Mouse (Mus musculus): ENCODE results near the gene Macf1. TPM values are rescaled to one million over a fixed set of nuclear protein-coding genes. Genes with fewer than 3 reads are reported as not detected.

Gene Macf1
- 74.3 and 90.1 TPM in 2 replicates for polyA plus RNA-seq (2012; ENCODE audit: insufficient read depth, insufficient read length, missing spikeins)

DNA sequence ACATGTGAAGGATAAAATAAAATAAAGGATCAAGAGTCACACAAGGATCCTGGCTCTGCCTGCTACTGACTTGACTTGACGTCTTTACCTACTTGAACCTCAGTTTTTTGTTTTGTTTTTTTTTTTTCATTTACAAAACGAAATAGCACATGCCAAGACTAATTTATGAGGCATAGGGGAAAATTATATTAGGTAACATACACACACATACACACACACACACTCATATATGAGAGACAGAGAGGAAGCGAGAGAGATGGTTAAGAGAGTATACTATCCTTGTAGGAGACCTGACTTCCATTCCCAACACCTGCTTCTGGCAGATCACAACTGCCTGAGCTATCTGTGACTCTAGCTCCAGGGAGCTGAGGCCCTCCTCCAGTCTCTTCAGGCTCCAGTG is at the start of gene Macf1:
Gene Macf1, minus strand, starts transcription at position 101 of the 400 bp plus-strand sequence.
- peaks cover 2% of the 10 kb centered on the region; the same call in 1 of the 2 replicates for H3K4me1 ChIP-seq (ENCODE audit: control insufficient read depth, insufficient read depth, insufficient read length, low read length)
- no peak within 1 kb of the TSS for H3K27ac ChIP-seq (replicated peaks; ENCODE audit: low read depth, low read length)
- H3K4me3 ChIP-seq (ENCODE audit: insufficient read depth, low read depth, low read length), result no peak within 1 kb of the TSS

DNA sequence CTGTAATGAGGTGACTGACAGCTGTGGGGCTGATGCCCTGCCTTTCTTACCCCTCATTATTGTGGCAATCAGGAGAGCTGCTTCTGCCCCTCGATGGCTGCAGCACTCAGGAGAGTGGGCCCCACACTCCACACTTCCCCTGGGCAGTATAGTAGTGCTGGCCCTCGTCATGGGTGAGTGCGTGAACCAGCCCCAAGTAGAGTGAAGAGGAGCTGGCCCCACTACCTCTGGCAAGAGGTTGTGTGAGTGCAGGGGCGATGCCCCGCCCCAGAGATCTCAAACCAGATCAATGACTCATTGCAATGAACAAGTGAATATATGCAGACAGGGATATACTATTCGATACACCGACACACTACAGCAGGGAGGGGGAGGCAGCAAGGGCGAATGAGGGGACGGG is 49.4 kb upstream of the Macf1 start:
- H3K4me3 ChIP-seq (ENCODE audit: insufficient read depth, low read depth, low read length), result no peak overlapping the region
- H3K4me1 ChIP-seq (ENCODE audit: control insufficient read depth, insufficient read depth, insufficient read length, low read length), result no peaks in the 10 kb centered on the region
- H3K27ac ChIP-seq (replicated peaks; ENCODE audit: low read depth, low read length), result no peak overlapping the region

DNA sequence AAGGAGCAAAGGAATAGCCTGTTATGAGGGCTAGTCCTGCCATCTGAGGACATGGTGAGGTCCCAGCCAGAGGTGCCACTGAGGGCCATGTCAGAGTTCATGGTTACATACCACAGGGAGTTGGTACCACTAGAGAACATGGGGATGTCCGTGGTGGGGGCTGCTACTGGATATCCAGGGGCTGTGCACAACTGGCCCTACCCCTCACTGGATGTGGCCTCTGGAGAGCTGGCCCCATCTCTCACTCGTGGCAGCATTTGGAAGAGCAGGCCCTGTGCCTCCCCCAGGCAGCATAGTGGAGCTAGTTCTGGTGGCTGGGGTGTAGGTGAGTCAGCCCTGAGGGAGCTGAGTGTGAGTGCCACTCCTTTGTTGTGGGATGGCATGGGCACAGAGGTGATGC is 48.8 kb upstream of the Macf1 start:
- Histone ChIP-seq H3K4me1 (ENCODE audit: control insufficient read depth, insufficient read depth, insufficient read length, low read length) (no peaks in the 10 kb centered on the region), H3K27ac (replicated peaks; ENCODE audit: low read depth, low read length) (no peak overlapping the region), H3K4me3 (ENCODE audit: insufficient read depth, low read depth, low read length) (no peak overlapping the region)

- H3K4me1 ChIP-seq (ENCODE audit: control insufficient read depth, insufficient read depth, insufficient read length, low read length), result no peaks in the 10 kb centered on the region
- no peak overlapping the region for H3K27ac ChIP-seq (replicated peaks; ENCODE audit: low read depth, low read length)
- H3K4me3 ChIP-seq (ENCODE audit: insufficient read depth, low read depth, low read length), result no peak overlapping the region
Measured at GRCm38 (mm10) chr4:123732163-123732910, 48.2 kb upstream of the Macf1 start.

GRCm38 (mm10) chr4:123721761-123722160 is 37.6 kb upstream of the Macf1 start:
- Histone ChIP-seq H3K27ac (replicated peaks; ENCODE audit: low read depth, low read length) (no peak overlapping the region), H3K4me3 (ENCODE audit: insufficient read depth, low read depth, low read length) (no peak overlapping the region), H3K4me1 (ENCODE audit: control insufficient read depth, insufficient read depth, insufficient read length, low read length) (no peaks in the 10 kb centered on the region)

DNA sequence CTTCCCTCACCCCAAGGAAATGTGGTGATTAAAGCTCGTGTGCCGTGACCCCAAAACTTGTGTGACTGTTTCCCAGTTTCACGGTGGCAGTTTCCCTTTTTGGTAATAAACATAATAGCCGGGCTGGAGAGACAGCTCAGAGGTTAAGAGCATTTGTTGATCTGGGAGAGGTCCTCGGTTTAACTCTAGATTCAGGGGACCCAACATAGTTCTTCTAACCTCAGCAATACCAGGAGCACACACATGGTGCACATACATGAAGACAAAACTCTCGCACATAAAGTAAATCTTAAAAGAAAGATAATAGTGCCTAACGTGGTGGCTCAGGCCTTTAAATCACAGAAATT is 34.2 kb upstream of the Macf1 start:
- Histone ChIP-seq H3K4me1 (ENCODE audit: control insufficient read depth, insufficient read depth, insufficient read length, low read length) (no peaks in the 10 kb centered on the region), H3K4me3 (ENCODE audit: insufficient read depth, low read depth, low read length) (peak overlapping the region; percentile 68), H3K27ac (replicated peaks; ENCODE audit: low read depth, low read length) (peak overlapping the region; percentile 98)

- peak within 1 kb of the TSS; percentile 98 for H3K27ac ChIP-seq (replicated peaks; ENCODE audit: low read depth, low read length)
- H3K4me1 ChIP-seq (ENCODE audit: control insufficient read depth, insufficient read depth, insufficient read length, low read length), result no peaks in the 10 kb centered on the region
- H3K4me3 ChIP-seq (ENCODE audit: insufficient read depth, low read depth, low read length), result peak within 1 kb of the TSS; percentile 88
Measured at GRCm38 (mm10) chr4:123717574-123718433, 33.6 kb upstream of the Macf1 start, which contains the start of gene Ndufs5. Gene Ndufs5, minus strand, starts transcription at chr4:123718202.

DNA sequence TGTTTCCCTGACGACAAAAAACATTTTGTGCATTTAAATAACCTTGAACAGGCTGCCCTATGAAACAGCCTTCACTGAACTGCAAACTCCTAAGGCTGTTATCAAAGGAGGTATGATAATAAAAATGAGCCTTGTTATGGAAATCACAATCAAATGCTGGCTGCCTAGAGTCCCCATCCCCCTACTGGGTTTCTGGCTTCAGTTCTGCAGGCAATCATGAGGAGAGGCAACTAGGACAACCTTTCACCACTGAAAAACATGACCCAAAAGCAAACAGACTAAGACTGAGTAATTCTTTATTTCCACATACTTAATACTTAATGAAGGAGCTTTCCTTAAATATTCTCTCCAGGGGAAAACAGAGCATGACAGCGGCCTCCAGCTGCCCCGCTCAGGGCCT is 28.3 kb upstream of the Macf1 start:
- Histone ChIP-seq H3K4me3 (ENCODE audit: insufficient read depth, low read depth, low read length) (no peak overlapping the region), H3K4me1 (ENCODE audit: control insufficient read depth, insufficient read depth, insufficient read length, low read length) (no peaks in the 10 kb centered on the region; the same call in 1 of the 2 replicates), H3K27ac (replicated peaks; ENCODE audit: low read depth, low read length) (peak overlapping the region; percentile 15; the same call in 1 of the 2 replicates)

DNA sequence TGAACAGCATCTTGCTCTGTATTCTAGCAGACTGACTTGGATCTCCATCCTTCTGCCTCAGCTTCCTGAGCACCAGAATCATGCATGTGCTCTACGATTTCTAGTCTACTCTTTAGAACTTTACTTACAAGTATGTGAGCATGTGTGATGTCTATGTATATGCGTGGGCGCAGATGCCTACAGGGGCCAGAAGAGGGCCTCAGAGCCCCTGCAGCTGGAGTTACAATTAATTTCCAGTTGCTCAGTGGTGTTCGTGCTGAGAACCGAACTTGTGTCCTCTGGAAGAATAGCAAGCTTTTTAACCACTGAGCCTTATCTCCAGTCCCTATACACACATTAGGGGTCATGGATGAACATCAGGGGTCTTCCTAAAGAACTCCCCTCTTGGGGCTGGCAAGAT is 23.2 kb upstream of the Macf1 start:
- Histone ChIP-seq H3K4me1 (ENCODE audit: control insufficient read depth, insufficient read depth, insufficient read length, low read length) (no peaks in the 10 kb centered on the region; the same call in 1 of the 2 replicates), H3K4me3 (ENCODE audit: insufficient read depth, low read depth, low read length) (no peak overlapping the region), H3K27ac (replicated peaks; ENCODE audit: low read depth, low read length) (no peak overlapping the region)

GRCm38 (mm10) chr4:123705340-123705739 is 21.2 kb upstream of the Macf1 start:
- Histone ChIP-seq H3K27ac (replicated peaks; ENCODE audit: low read depth, low read length) (no peak overlapping the region), H3K4me3 (ENCODE audit: insufficient read depth, low read depth, low read length) (no peak overlapping the region)

DNA sequence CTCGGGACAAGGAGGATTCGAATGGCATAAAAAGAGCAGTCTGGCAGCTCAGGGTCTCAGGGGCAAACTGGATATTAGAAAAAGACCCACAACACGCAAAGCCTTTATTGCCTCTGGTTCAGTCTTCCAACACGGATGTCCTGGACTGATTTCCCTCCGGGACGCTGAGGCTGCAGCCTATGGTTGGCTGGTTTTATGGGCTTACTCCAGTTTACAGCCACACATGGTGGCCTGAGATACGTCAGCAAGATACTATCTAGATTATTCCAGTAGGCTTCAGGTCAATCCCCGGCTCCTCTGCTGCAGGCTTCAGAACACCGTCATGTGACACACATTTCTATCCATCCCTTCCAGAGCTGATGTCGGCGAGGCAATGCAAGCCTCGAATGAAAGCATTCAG is 9.2 kb upstream of the Macf1 start:
- peaks cover 3% of the 10 kb centered on the region; the same call in 1 of the 2 replicates for H3K4me1 ChIP-seq (ENCODE audit: control insufficient read depth, insufficient read depth, insufficient read length, low read length)
- no peak overlapping the region for H3K4me3 ChIP-seq (ENCODE audit: insufficient read depth, low read depth, low read length)
- no peak overlapping the region for H3K27ac ChIP-seq (replicated peaks; ENCODE audit: low read depth, low read length)

More at GRCm38 (mm10) chr4:123705340-123705739, 21.2 kb upstream of the Macf1 start:
- no peaks in the 10 kb centered on the region for H3K4me1 ChIP-seq (ENCODE audit: control insufficient read depth, insufficient read depth, insufficient read length, low read length)

- no peak overlapping the region for H3K27ac ChIP-seq (replicated peaks; ENCODE audit: low read depth, low read length)
- peaks cover 3% of the 10 kb centered on the region; the same call in 1 of the 2 replicates for H3K4me1 ChIP-seq (ENCODE audit: control insufficient read depth, insufficient read depth, insufficient read length, low read length)
- no peak overlapping the region for H3K4me3 ChIP-seq (ENCODE audit: insufficient read depth, low read depth, low read length)
Measured at GRCm38 (mm10) chr4:123692071-123692470, 7.9 kb upstream of the Macf1 start.

DNA sequence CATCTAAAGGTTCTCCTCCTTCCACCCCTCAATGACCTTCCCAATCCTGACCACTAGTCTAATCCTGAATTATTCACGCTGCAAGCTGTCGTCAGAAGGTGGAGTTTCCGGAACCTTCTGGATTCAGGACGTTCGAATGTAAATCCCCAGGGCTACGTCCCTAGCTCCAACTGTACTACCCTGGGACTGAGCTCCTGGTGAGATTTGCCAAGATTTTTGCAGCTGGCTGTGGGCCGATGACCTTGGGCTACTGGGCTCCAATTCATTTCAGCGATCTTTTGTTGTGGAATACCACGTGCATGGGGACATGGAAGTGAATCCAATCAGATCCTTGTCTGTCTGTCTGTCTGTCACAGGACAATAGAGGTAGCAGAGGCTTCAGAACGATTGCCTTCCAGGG is 6.2 kb upstream of the Macf1 start:
- Histone ChIP-seq H3K4me1 (ENCODE audit: control insufficient read depth, insufficient read depth, insufficient read length, low read length) (peaks cover 5% of the 10 kb centered on the region), H3K4me3 (ENCODE audit: insufficient read depth, low read depth, low read length) (no peak overlapping the region), H3K27ac (replicated peaks; ENCODE audit: low read depth, low read length) (peak overlapping the region; percentile 95)

DNA sequence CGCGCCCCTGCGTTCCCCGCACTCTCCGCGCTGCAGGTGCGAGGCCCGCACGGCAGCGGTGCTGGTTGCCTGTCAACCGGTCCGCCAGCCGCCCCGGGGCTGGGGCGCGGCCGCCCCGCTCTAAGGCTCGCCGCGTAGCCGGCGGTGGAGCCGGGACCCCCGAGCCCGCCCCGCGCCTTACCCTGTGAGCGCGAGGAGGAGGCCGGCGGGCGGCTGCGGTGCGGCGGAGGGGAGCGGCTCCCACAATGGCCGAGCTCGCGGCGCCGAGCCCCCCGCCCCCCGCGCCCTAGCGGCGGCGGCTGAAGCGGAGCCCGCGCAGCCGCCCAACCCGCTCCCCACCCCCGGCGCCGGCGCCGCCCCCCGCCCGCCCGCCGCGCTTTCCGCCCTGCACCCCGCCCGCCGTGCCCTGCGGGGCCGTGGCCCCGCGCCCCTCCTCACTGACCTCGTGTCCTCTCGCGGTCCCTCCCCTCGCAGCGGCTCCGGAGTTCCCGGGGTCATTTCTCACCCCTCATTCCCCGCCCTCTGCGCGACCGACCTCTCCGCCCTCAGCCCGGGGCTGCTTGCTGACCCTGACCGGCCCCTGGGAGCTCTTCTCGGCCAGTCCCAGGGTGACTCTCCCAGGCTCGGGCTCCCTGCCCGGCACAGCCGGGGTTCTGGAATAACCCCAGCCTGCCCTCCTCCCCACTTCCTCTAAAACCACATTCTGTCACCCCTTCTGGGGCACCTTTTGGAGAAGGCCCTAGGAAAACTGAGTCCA is 3.0 kb upstream of the Macf1 start:
- Histone ChIP-seq H3K27ac (replicated peaks; ENCODE audit: low read depth, low read length) (peak overlapping the region; percentile 31), H3K4me3 (ENCODE audit: insufficient read depth, low read depth, low read length) (peak overlapping the region; percentile 57), H3K4me1 (ENCODE audit: control insufficient read depth, insufficient read depth, insufficient read length, low read length) (peaks cover 5% of the 10 kb centered on the region)
